Mouse (Mus musculus) small intestine, adult 2 months (tissue): Measurements from ENCODE around the gene Epha4.

Source experiments
- CTCF ChIP-seq: fragments of 200-500 bp; IDR thresholded peaks from 2 replicates; pipeline ENCODE4 v1.5.1; 2012; ENCODE audit warnings: low read depth, mild to moderate bottlenecking, control low read depth, inconsistent platforms, low read length, moderate library complexity, mixed read lengths; ENCODE audit not compliant: insufficient replicate concordance, insufficient read length; ENCODE audit errors: extremely low read depth
- POLR2A ChIP-seq: fragments of 200-500 bp; IDR thresholded peaks from 2 replicates; pipeline ENCODE4 v1.6.1; 2012; ENCODE audit warnings: low read depth, mild to moderate bottlenecking, control low read depth, inconsistent platforms, low read length, moderate library complexity

- TF ChIP-seq CTCF (no peak), POLR2A (no peak)
Measured at GRCm38 (mm10) chr1:77377550-77377980, 137.3 kb downstream of the Epha4 start.
